Mouse (Mus musculus) ES-Bruce4 (cell line): Measurements from ENCODE around the gene Rfx2.

Experiments used
- CTCF ChIP-seq: IDR thresholded peaks from one replicate; pipeline ENCODE4 v1.8.1; 2011; ENCODE audit warnings: low read depth, low read length
- EP300 ChIP-seq: IDR thresholded peaks from 2 replicates; pipeline ENCODE4 v1.6.1; 2011; ENCODE audit warnings: low read depth, low read length; ENCODE audit not compliant: insufficient read depth
- POLR2A ChIP-seq: IDR thresholded peaks from one replicate; pipeline ENCODE4 v1.8.1; 2011; ENCODE audit warnings: low read length; ENCODE audit not compliant: insufficient read depth

GRCm38 (mm10) chr17:56876465-56876864 lies 45.7 kb upstream of the Rfx2 start:
- no peak for TF ChIP-seq CTCF
- no peak for TF ChIP-seq POLR2A
- no peak for TF ChIP-seq EP300
